Mouse (Mus musculus) CH12.LX (cell line): ENCODE measurements around the gene Slc27a1.

Experiments
- BHLHE40 ChIP-seq: IDR thresholded peaks from 2 replicates; pipeline ENCODE4 v1.6.1; 2011; ENCODE audit warnings: mild to moderate bottlenecking, low read depth, low read length, improper control_type of control experiment
- CHD2 ChIP-seq: IDR thresholded peaks from 2 replicates; pipeline ENCODE4 v1.6.1; 2011; ENCODE audit warnings: low read length, improper control_type of control experiment
- CTCF ChIP-seq, 2 experiments: IDR thresholded peaks in 1 of 2; conservative IDR thresholded peaks in 1 of 2; 2 replicates each; pipeline ENCODE4 v1.5.1; 2011 to 2012; ENCODE audit warnings: low read depth in 2 of 2, low read length in 2 of 2, improper control_type of control experiment in 1 of 2, inconsistent platforms in 1 of 2, mild to moderate bottlenecking in 1 of 2, moderate library complexity in 1 of 2
- E2F4 ChIP-seq: IDR thresholded peaks from 2 replicates; pipeline ENCODE4 v1.6.1; 2011; ENCODE audit warnings: low read depth, low read length, improper control_type of control experiment; ENCODE audit not compliant: insufficient replicate concordance
- EP300 ChIP-seq: IDR thresholded peaks from 2 replicates; pipeline ENCODE4 v1.6.1; 2011; ENCODE audit warnings: low read length, improper control_type of control experiment
- HCFC1 ChIP-seq: IDR thresholded peaks from 2 replicates; pipeline ENCODE4 v1.6.1; 2012; ENCODE audit warnings: low read depth, mild to moderate bottlenecking, inconsistent platforms, low read length, improper control_type of control experiment
- MXI1 ChIP-seq: IDR thresholded peaks from 2 replicates; pipeline ENCODE4 v1.6.1; 2011; ENCODE audit warnings: mild to moderate bottlenecking, low read depth, low read length, improper control_type of control experiment
- NELFE ChIP-seq: IDR thresholded peaks from 2 replicates; pipeline ENCODE4 v1.6.1; 2011; ENCODE audit warnings: low read depth, low read length, improper control_type of control experiment
- POLR2A ChIP-seq: IDR thresholded peaks from 2 replicates; pipeline ENCODE4 v1.6.1; 2011; ENCODE audit warnings: low read depth, mild to moderate bottlenecking, improper control_type of control experiment, low read length
- POLR2AphosphoS2 ChIP-seq: IDR thresholded peaks from 2 replicates; pipeline ENCODE4 v1.6.1; 2011; ENCODE audit warnings: low read depth, low read length, improper control_type of control experiment
- UBTF ChIP-seq: IDR thresholded peaks from 2 replicates; pipeline ENCODE4 v1.6.1; 2012; ENCODE audit warnings: low read depth, mild to moderate bottlenecking, inconsistent platforms, low read length, improper control_type of control experiment, moderate library complexity

DNA sequence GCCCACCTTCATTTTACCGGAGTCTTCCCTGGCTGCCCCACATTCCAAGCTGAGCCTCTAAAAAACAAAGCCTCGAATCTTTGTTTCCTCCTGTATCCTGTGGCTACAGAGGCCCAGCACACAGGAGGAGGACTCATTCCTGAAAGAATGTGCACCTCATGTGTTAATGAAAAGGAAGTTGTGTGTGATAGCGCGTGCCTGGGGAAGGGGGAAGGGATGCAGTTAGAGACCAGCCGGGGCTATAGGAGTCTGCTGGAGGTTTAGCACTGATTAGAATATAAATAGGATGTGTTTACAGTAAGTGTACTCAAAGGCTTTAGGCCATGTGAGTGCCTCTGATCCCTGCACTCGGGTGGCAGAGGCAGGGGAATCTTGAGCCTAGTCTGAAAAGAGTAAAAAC, 42.4 kb upstream of the Slc27a1 start:
- TF ChIP-seq CHD2: no peak
- no peak for TF ChIP-seq POLR2A
- no peak for TF ChIP-seq NELFE
- TF ChIP-seq UBTF: no peak
- no peak for TF ChIP-seq EP300
- no peak for TF ChIP-seq CTCF (conservative IDR thresholded peaks at IDR 0.05 in 1 of 2, IDR thresholded peaks at IDR 0.05 in 1 of 2; ENCODE audit: low read depth in 2 of 2, low read length in 2 of 2)
- TF ChIP-seq MXI1: no peak; the same call in 1 of the 2 replicates
- TF ChIP-seq E2F4: no peak
- no peak for TF ChIP-seq HCFC1
- no peak for TF ChIP-seq BHLHE40
- no peak for TF ChIP-seq POLR2AphosphoS2
